Mouse (Mus musculus): ENCODE data around the gene Rere.

Rere gene

GRCm38 (mm10) chr4:150281018-150281761, at the start of gene Rere:
Rere (plus strand) TSS chr4:150281646.
- peak; percentile 98 to 99 for DNase-seq (ENCODE audit: low spot score in 2 of 2)

- no peak for DNase-seq (ENCODE audit: low spot score in 2 of 2)
Observed at GRCm38 (mm10) chr4:150231871-150232270, 49.6 kb upstream of the Rere start.

- DNase-seq (ENCODE audit: low spot score in 2 of 2), result no peak
Observed at GRCm38 (mm10) chr4:150234599-150235327, 46.7 kb upstream of the Rere start.

GRCm38 (mm10) chr4:150235585-150235984, 45.9 kb upstream of the Rere start:
- no peak for DNase-seq (ENCODE audit: low spot score in 2 of 2)

- no peak for DNase-seq (ENCODE audit: low spot score in 2 of 2)
Observed at GRCm38 (mm10) chr4:150236031-150236430, 45.4 kb upstream of the Rere start.

GRCm38 (mm10) chr4:150236521-150237481, 44.6 kb upstream of the Rere start, which contains the start of gene Eno1:
Eno1 (plus strand) TSS chr4:150236721.
- peak; percentile 92 to 94 for DNase-seq (ENCODE audit: low spot score in 2 of 2)

- DNase-seq (ENCODE audit: low spot score in 2 of 2), result no peak
Observed at GRCm38 (mm10) chr4:150237636-150238361, 43.6 kb upstream of the Rere start.

- DNase-seq (ENCODE audit: low spot score in 2 of 2), result no peak
Observed at GRCm38 (mm10) chr4:150238433-150239086, 42.9 kb upstream of the Rere start.

GRCm38 (mm10) chr4:150239087-150239480, 42.4 kb upstream of the Rere start:
- DNase-seq (ENCODE audit: low spot score in 2 of 2), result no peak

GRCm38 (mm10) chr4:150239503-150239902, 41.9 kb upstream of the Rere start:
- no peak for DNase-seq (ENCODE audit: low spot score in 2 of 2)

- DNase-seq (ENCODE audit: low spot score in 2 of 2), result peak; percentile 35 to 70
Observed at GRCm38 (mm10) chr4:150239951-150240368, 41.5 kb upstream of the Rere start.

- no peak for DNase-seq (ENCODE audit: low spot score in 2 of 2)
Observed at GRCm38 (mm10) chr4:150240381-150240886, 41.0 kb upstream of the Rere start.

- DNase-seq (ENCODE audit: low spot score in 2 of 2), result no peak
Observed at GRCm38 (mm10) chr4:150241708-150242107, 39.7 kb upstream of the Rere start.

GRCm38 (mm10) chr4:150242745-150243144, 38.7 kb upstream of the Rere start:
- no peak for DNase-seq (ENCODE audit: low spot score in 2 of 2)

GRCm38 (mm10) chr4:150245876-150246275, 35.6 kb upstream of the Rere start:
- DNase-seq (ENCODE audit: low spot score in 2 of 2), result no peak

GRCm38 (mm10) chr4:150248009-150248408, 33.4 kb upstream of the Rere start:
- peak; percentile 22 to 51 for DNase-seq (ENCODE audit: low spot score in 2 of 2)

GRCm38 (mm10) chr4:150248917-150249316, 32.5 kb upstream of the Rere start:
- no peak for DNase-seq (ENCODE audit: low spot score in 2 of 2)

GRCm38 (mm10) chr4:150249731-150250270, 31.6 kb upstream of the Rere start:
- no peak for DNase-seq (ENCODE audit: low spot score in 2 of 2)

GRCm38 (mm10) chr4:150250549-150251422, 30.7 kb upstream of the Rere start:
- no peak for DNase-seq (ENCODE audit: low spot score in 2 of 2)
